Comparison of ENCODE assay signal across 33 mouse cellular contexts in the genomic region with DNA sequence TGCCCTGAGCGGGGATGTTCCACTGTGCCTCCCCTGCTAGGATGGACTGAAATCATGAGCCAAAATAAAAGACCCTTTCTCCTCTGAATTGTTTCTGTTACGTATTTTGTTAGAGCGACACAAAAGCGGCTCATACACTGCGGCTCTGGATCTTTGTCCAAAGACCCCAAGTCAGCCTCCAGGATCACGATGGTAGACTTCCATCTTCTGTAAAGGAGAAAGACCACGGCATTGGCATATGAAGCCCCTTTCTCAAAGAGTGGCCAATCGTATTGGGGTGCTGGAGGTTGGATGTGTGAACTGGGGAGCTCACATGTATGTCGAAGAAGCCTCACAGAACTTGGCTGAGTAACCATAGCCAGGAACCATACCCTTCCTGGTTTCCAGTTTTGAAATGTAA.
"Had no signal": no experiment of that assay in that cellular context is flagged by ENCODE, and none has a peak within 500 bp of the region (broad histone marks: within the 10 kb centered on the region; RNA-seq: fewer than 3 reads in every experiment).

No protein-coding gene starts in this region.

- ATAC-seq: hindbrain, embryonic 16.5 days; hindbrain, postnatal 0 days; inflammation-experienced regulatory T-cells, adult 6 months; intestine, embryonic 15.5 days; intestine, embryonic 16.5 days; intestine, postnatal 0 days had no signal

- H3K9me3 ChIP-seq: heart, embryonic 10.5 days; heart, embryonic 12.5 days; heart, embryonic 13.5 days; heart, embryonic 15.5 days; hindbrain, embryonic 10.5 days; hindbrain, embryonic 12.5 days; hindbrain, embryonic 13.5 days; hindbrain, embryonic 15.5 days; intestine, embryonic 15.5 days; kidney, embryonic 15.5 days had no signal

- H3K4me3 ChIP-seq: heart, embryonic 10.5 days; heart, embryonic 12.5 days; heart, embryonic 13.5 days; heart, embryonic 15.5 days; hindbrain, embryonic 10.5 days; hindbrain, embryonic 12.5 days; hindbrain, embryonic 13.5 days; hindbrain, embryonic 15.5 days; intestine, embryonic 15.5 days; kidney, embryonic 15.5 days; layer of hippocampus, adult 2 months had no signal

- H3K36me3 ChIP-seq: heart, embryonic 10.5 days; heart, embryonic 12.5 days; heart, embryonic 13.5 days; heart, embryonic 15.5 days; hindbrain, embryonic 10.5 days; hindbrain, embryonic 12.5 days; hindbrain, embryonic 13.5 days; hindbrain, embryonic 15.5 days; intestine, embryonic 15.5 days; kidney, embryonic 15.5 days had no signal

- DNase-seq: heart, postnatal 36 days; heart, postnatal 4 days; kidney, adult 11 months; kidney, adult 18-20 months; kidney, adult 2 months; kidney, adult 8-10 months; kidney, adult 9 months; kidney, postnatal 10 days; kidney, postnatal 14 days; kidney, postnatal 25 days; kidney, postnatal 36 days; kidney, postnatal 4 days; layer of hippocampus, adult 9-11 months; layer of hippocampus, postnatal 36 days had no signal

- H3K27me3 ChIP-seq: heart, embryonic 12.5 days; hindbrain, embryonic 12.5 days; hindbrain, embryonic 13.5 days; hindbrain, embryonic 15.5 days; intestine, embryonic 15.5 days; kidney, embryonic 15.5 days had no signal

- H3K4me1 ChIP-seq: intestine, embryonic 15.5 days had no signal

- H3K4me2 ChIP-seq: heart, embryonic 11.5 days; heart, embryonic 12.5 days; heart, embryonic 13.5 days; heart, embryonic 15.5 days; hindbrain, embryonic 12.5 days; hindbrain, embryonic 13.5 days; hindbrain, embryonic 14.5 days; hindbrain, embryonic 15.5 days; intestine, embryonic 15.5 days; kidney, embryonic 15.5 days had no signal

- H3K27ac ChIP-seq: heart, embryonic 10.5 days; heart, embryonic 13.5 days; heart, embryonic 15.5 days; hindbrain, embryonic 10.5 days; hindbrain, embryonic 12.5 days; hindbrain, embryonic 13.5 days; hindbrain, embryonic 14.5 days; hindbrain, embryonic 15.5 days; hindbrain, postnatal 0 days; intestine, embryonic 15.5 days; kidney, embryonic 15.5 days; kidney, postnatal 0 days; layer of hippocampus, adult 2 months had no signal

- H3K9ac ChIP-seq: heart, embryonic 12.5 days; heart, embryonic 13.5 days; heart, embryonic 15.5 days; hindbrain, embryonic 12.5 days; hindbrain, embryonic 13.5 days; hindbrain, embryonic 14.5 days; hindbrain, embryonic 15.5 days; intestine, embryonic 15.5 days; kidney, embryonic 15.5 days had no signal
